Mouse (Mus musculus): Measurements from ENCODE around the gene Thpo. TPM values are rescaled to one million over a fixed set of nuclear protein-coding genes. Genes with fewer than 3 reads are reported as not detected.

Thpo gene
- polyA plus RNA-seq (2015; fragmentation: Nextera tagmentation; extraction: Ambion mirVana), result 0.99 and 1.5 TPM in 2 replicates

- Histone ChIP-seq H3K4me3 (peak within 1 kb of the TSS; percentile 75), H3K4me2 (peak within 1 kb of the TSS; percentile 98), H3K27ac (replicated peaks) (peak within 1 kb of the TSS; percentile 78; the same call in 1 of the 2 replicates), H3K27me3 (peaks cover 30% of the 10 kb centered on the region), H3K9ac (peak within 1 kb of the TSS; percentile 90), H3K9me3 (no peaks in the 10 kb centered on the region), H3K4me1 (replicated peaks) (peaks cover 30% of the 10 kb centered on the region), H3K36me3 (peaks cover 28% of the 10 kb centered on the region)
- ATAC-seq (ENCODE audit: low read depth), result no peak
- 2% methylated on average over 45 of the region's 45 CpGs for WGBS
These were observed at the start of gene Thpo for GRCm38 (mm10) chr16:20733731-20734730. Thpo (minus strand) TSS chr16:20734511.

GRCm38 (mm10) chr16:20783891-20784290 lies 49.6 kb upstream of the Thpo start:
- no peaks in the 10 kb centered on the region for H3K36me3 ChIP-seq
- H3K27me3 ChIP-seq, result no peaks in the 10 kb centered on the region
- H3K4me2 ChIP-seq, result no peak overlapping the region
- H3K27ac ChIP-seq (replicated peaks), result no peak overlapping the region
- H3K9me3 ChIP-seq, result no peaks in the 10 kb centered on the region
- H3K4me1 ChIP-seq (replicated peaks), result no peaks in the 10 kb centered on the region
- no peak overlapping the region for H3K4me3 ChIP-seq
- no peak overlapping the region for H3K9ac ChIP-seq
- no peak for ATAC-seq (ENCODE audit: low read depth)
- WGBS, result 91% methylated on average over 2 of the region's 2 CpGs

GRCm38 (mm10) chr16:20781101-20781630 lies 46.9 kb upstream of the Thpo start:
- Histone ChIP-seq H3K4me1 (replicated peaks) (no peaks in the 10 kb centered on the region), H3K36me3 (no peaks in the 10 kb centered on the region), H3K27ac (replicated peaks) (no peak overlapping the region), H3K27me3 (no peaks in the 10 kb centered on the region), H3K9ac (no peak overlapping the region), H3K9me3 (no peaks in the 10 kb centered on the region), H3K4me3 (no peak overlapping the region), H3K4me2 (no peak overlapping the region)
- ATAC-seq (ENCODE audit: low read depth), result no peak
- WGBS, result 66% methylated on average over 4 of the region's 4 CpGs

- Histone ChIP-seq H3K4me1 (replicated peaks) (no peaks in the 10 kb centered on the region), H3K9me3 (no peaks in the 10 kb centered on the region), H3K4me2 (no peak overlapping the region), H3K27ac (replicated peaks) (no peak overlapping the region), H3K4me3 (no peak overlapping the region), H3K36me3 (no peaks in the 10 kb centered on the region), H3K27me3 (no peaks in the 10 kb centered on the region), H3K9ac (no peak overlapping the region)
- no peak for ATAC-seq (ENCODE audit: low read depth)
- 95% methylated on average over 3 of the region's 3 CpGs for WGBS
These were observed 45.5 kb upstream of the Thpo start for GRCm38 (mm10) chr16:20779846-20780245.

- Histone ChIP-seq H3K27me3 (no peaks in the 10 kb centered on the region), H3K4me3 (no peak overlapping the region), H3K9me3 (no peaks in the 10 kb centered on the region), H3K4me2 (no peak overlapping the region), H3K36me3 (no peaks in the 10 kb centered on the region), H3K4me1 (replicated peaks) (no peaks in the 10 kb centered on the region), H3K9ac (no peak overlapping the region), H3K27ac (replicated peaks) (no peak overlapping the region)
- ATAC-seq (ENCODE audit: low read depth), result no peak
- 82% methylated on average over 5 of the region's 5 CpGs for WGBS
These were observed 40.7 kb upstream of the Thpo start for GRCm38 (mm10) chr16:20775021-20775420.

GRCm38 (mm10) chr16:20765244-20765643 lies 30.9 kb upstream of the Thpo start:
- no peak overlapping the region for H3K4me3 ChIP-seq
- H3K27ac ChIP-seq (replicated peaks), result no peak overlapping the region
- WGBS, result 44% methylated on average over 9 of the region's 9 CpGs
- no peak overlapping the region for H3K9ac ChIP-seq
- H3K9me3 ChIP-seq, result no peaks in the 10 kb centered on the region
- H3K36me3 ChIP-seq, result no peaks in the 10 kb centered on the region
- H3K27me3 ChIP-seq, result no peaks in the 10 kb centered on the region
- no peaks in the 10 kb centered on the region for H3K4me1 ChIP-seq (replicated peaks)
- no peak for ATAC-seq (ENCODE audit: low read depth)
- no peak overlapping the region for H3K4me2 ChIP-seq

GRCm38 (mm10) chr16:20761681-20762080 lies 27.4 kb upstream of the Thpo start:
- no peak for ATAC-seq (ENCODE audit: low read depth)
- H3K4me3 ChIP-seq, result no peak overlapping the region
- WGBS, result 13% methylated on average over 3 of the region's 3 CpGs
- H3K9ac ChIP-seq, result no peak overlapping the region
- no peak overlapping the region for H3K4me2 ChIP-seq
- H3K27ac ChIP-seq (replicated peaks), result no peak overlapping the region
- no peaks in the 10 kb centered on the region for H3K27me3 ChIP-seq
- H3K4me1 ChIP-seq (replicated peaks), result no peaks in the 10 kb centered on the region
- no peaks in the 10 kb centered on the region for H3K9me3 ChIP-seq
- H3K36me3 ChIP-seq, result no peaks in the 10 kb centered on the region

- Histone ChIP-seq H3K9me3 (no peaks in the 10 kb centered on the region), H3K4me3 (no peak overlapping the region), H3K9ac (no peak overlapping the region), H3K4me1 (replicated peaks) (no peaks in the 10 kb centered on the region), H3K4me2 (no peak overlapping the region), H3K36me3 (no peaks in the 10 kb centered on the region), H3K27me3 (no peaks in the 10 kb centered on the region), H3K27ac (replicated peaks) (no peak overlapping the region)
- ATAC-seq (ENCODE audit: low read depth), result no peak
- 88% methylated on average over 1 of the region's 1 CpGs for WGBS
These were observed 23.1 kb upstream of the Thpo start for GRCm38 (mm10) chr16:20757385-20757784.

GRCm38 (mm10) chr16:20756052-20756451 lies 21.7 kb upstream of the Thpo start:
- Histone ChIP-seq H3K27ac (replicated peaks) (no peak overlapping the region), H3K9me3 (no peaks in the 10 kb centered on the region)
- 98% methylated on average over 5 of the region's 5 CpGs for WGBS

GRCm38 (mm10) chr16:20750518-20750917 lies 16.2 kb upstream of the Thpo start:
- 59% methylated on average over 8 of the region's 8 CpGs for WGBS
- no peaks in the 10 kb centered on the region for H3K36me3 ChIP-seq
- no peaks in the 10 kb centered on the region for H3K4me1 ChIP-seq (replicated peaks)
- no peaks in the 10 kb centered on the region for H3K9me3 ChIP-seq
- no peak overlapping the region for H3K4me2 ChIP-seq
- no peak overlapping the region for H3K9ac ChIP-seq
- H3K27me3 ChIP-seq, result no peaks in the 10 kb centered on the region
- ATAC-seq (ENCODE audit: low read depth), result no peak
- H3K27ac ChIP-seq (replicated peaks), result no peak overlapping the region
- H3K4me3 ChIP-seq, result no peak overlapping the region

More at GRCm38 (mm10) chr16:20756052-20756451, 21.7 kb upstream of the Thpo start:
- Histone ChIP-seq H3K36me3 (no peaks in the 10 kb centered on the region), H3K27me3 (no peaks in the 10 kb centered on the region), H3K4me2 (no peak overlapping the region), H3K9ac (no peak overlapping the region), H3K4me3 (no peak overlapping the region), H3K4me1 (replicated peaks) (no peaks in the 10 kb centered on the region)
- no peak for ATAC-seq (ENCODE audit: low read depth)

- H3K9me3 ChIP-seq, result no peaks in the 10 kb centered on the region
- no peak overlapping the region for H3K4me2 ChIP-seq
- no peaks in the 10 kb centered on the region for H3K27me3 ChIP-seq
- ATAC-seq (ENCODE audit: low read depth), result no peak
- no peaks in the 10 kb centered on the region for H3K4me1 ChIP-seq (replicated peaks)
- H3K4me3 ChIP-seq, result no peak overlapping the region
- WGBS, result 75% methylated on average over 6 of the region's 6 CpGs
- H3K27ac ChIP-seq (replicated peaks), result no peak overlapping the region
- H3K36me3 ChIP-seq, result peaks cover 4% of the 10 kb centered on the region
- H3K9ac ChIP-seq, result no peak overlapping the region
These were observed 12.3 kb upstream of the Thpo start for GRCm38 (mm10) chr16:20746641-20747040.

GRCm38 (mm10) chr16:20739845-20740244 lies 5.5 kb upstream of the Thpo start:
- 89% methylated on average over 9 of the region's 9 CpGs for WGBS
- H3K9ac ChIP-seq, result no peak overlapping the region
- H3K4me1 ChIP-seq (replicated peaks), result peaks cover under 1% of the 10 kb centered on the region; the same call in 1 of the 2 replicates
- no peak for ATAC-seq (ENCODE audit: low read depth)
- peaks cover 38% of the 10 kb centered on the region for H3K36me3 ChIP-seq
- no peak overlapping the region for H3K4me3 ChIP-seq
- no peak overlapping the region for H3K4me2 ChIP-seq
- H3K9me3 ChIP-seq, result no peaks in the 10 kb centered on the region
- peaks cover 15% of the 10 kb centered on the region for H3K27me3 ChIP-seq
- no peak overlapping the region for H3K27ac ChIP-seq (replicated peaks)

All from neural tube, embryonic 13.5 days (tissue).